Mouse (Mus musculus): ENCODE results near the gene Cacnb1. TPM values are rescaled to one million over a fixed set of nuclear protein-coding genes. Genes with fewer than 3 reads are reported as not detected.

The Cacnb1 gene
- polyA plus RNA-seq, 1 experiment: 5.2 TPM

- no peak for TF ChIP-seq CTCF (IDR thresholded peaks at IDR 0.05; ENCODE audit: low read depth, low read length)
- TF ChIP-seq POLR2A (IDR thresholded peaks at IDR 0.05; ENCODE audit: insufficient read depth, low read length): no peak
- TF ChIP-seq EP300 (IDR thresholded peaks at IDR 0.05; ENCODE audit: insufficient read depth, low read depth, low read length): no peak
- Histone ChIP-seq H3K27me3 (ENCODE audit: control insufficient read depth, insufficient read depth, low read length, poor library complexity, severe bottlenecking) (no peaks in the 10 kb centered on the region), H3K4me3 (ENCODE audit: low read depth, low read length) (no peak overlapping the region), H3K9ac (ENCODE audit: low read depth, poor library complexity, severe bottlenecking) (no peak overlapping the region), H3K4me1 (ENCODE audit: control insufficient read depth, insufficient read depth, low read length) (no peaks in the 10 kb centered on the region), H3K27ac (ENCODE audit: insufficient read depth, low read length) (no peak overlapping the region), H3K9me3 (replicated peaks; ENCODE audit: control insufficient read depth, insufficient read depth, low read length, poor library complexity, severe bottlenecking) (no peaks in the 10 kb centered on the region), H3K36me3 (ENCODE audit: control insufficient read depth, insufficient read depth, low read length, poor library complexity, severe bottlenecking) (no peaks in the 10 kb centered on the region; the same call in 1 of the 2 replicates)
Observed at GRCm38 (mm10) chr11:97971232-97971631, 51.6 kb downstream of the Cacnb1 start.

- Histone ChIP-seq H3K27me3 (ENCODE audit: control insufficient read depth, insufficient read depth, low read length, poor library complexity, severe bottlenecking) (no peaks in the 10 kb centered on the region), H3K9ac (ENCODE audit: low read depth, poor library complexity, severe bottlenecking) (no peak overlapping the region), H3K36me3 (ENCODE audit: control insufficient read depth, insufficient read depth, low read length, poor library complexity, severe bottlenecking) (no peaks in the 10 kb centered on the region; the same call in 1 of the 2 replicates), H3K27ac (ENCODE audit: insufficient read depth, low read length) (no peak overlapping the region), H3K4me1 (ENCODE audit: control insufficient read depth, insufficient read depth, low read length) (no peaks in the 10 kb centered on the region), H3K9me3 (replicated peaks; ENCODE audit: control insufficient read depth, insufficient read depth, low read length, poor library complexity, severe bottlenecking) (no peaks in the 10 kb centered on the region), H3K4me3 (ENCODE audit: low read depth, low read length) (no peak overlapping the region)
- no peak for TF ChIP-seq POLR2A (IDR thresholded peaks at IDR 0.05; ENCODE audit: insufficient read depth, low read length)
- TF ChIP-seq CTCF (IDR thresholded peaks at IDR 0.05; ENCODE audit: low read depth, low read length): no peak
- no peak for TF ChIP-seq EP300 (IDR thresholded peaks at IDR 0.05; ENCODE audit: insufficient read depth, low read depth, low read length)
Observed at GRCm38 (mm10) chr11:97970771-97971170, 52.1 kb downstream of the Cacnb1 start.

- Histone ChIP-seq H3K36me3 (ENCODE audit: control insufficient read depth, insufficient read depth, low read length, poor library complexity, severe bottlenecking) (no peaks in the 10 kb centered on the region; the same call in 1 of the 2 replicates), H3K4me3 (ENCODE audit: low read depth, low read length) (no peak overlapping the region), H3K27me3 (ENCODE audit: control insufficient read depth, insufficient read depth, low read length, poor library complexity, severe bottlenecking) (no peaks in the 10 kb centered on the region), H3K9me3 (replicated peaks; ENCODE audit: control insufficient read depth, insufficient read depth, low read length, poor library complexity, severe bottlenecking) (no peaks in the 10 kb centered on the region), H3K9ac (ENCODE audit: low read depth, poor library complexity, severe bottlenecking) (no peak overlapping the region), H3K4me1 (ENCODE audit: control insufficient read depth, insufficient read depth, low read length) (peaks cover 3% of the 10 kb centered on the region), H3K27ac (ENCODE audit: insufficient read depth, low read length) (no peak overlapping the region)
- TF ChIP-seq EP300 (IDR thresholded peaks at IDR 0.05; ENCODE audit: insufficient read depth, low read depth, low read length) (no peak), POLR2A (IDR thresholded peaks at IDR 0.05; ENCODE audit: insufficient read depth, low read length) (no peak), CTCF (IDR thresholded peaks at IDR 0.05; ENCODE audit: low read depth, low read length) (no peak)
Observed at GRCm38 (mm10) chr11:97968385-97968784, 54.4 kb downstream of the Cacnb1 start.

GRCm38 (mm10) chr11:97967114-97967513 is 55.7 kb downstream of the Cacnb1 start:
- H3K4me3 ChIP-seq (ENCODE audit: low read depth, low read length): no peak overlapping the region
- no peaks in the 10 kb centered on the region for H3K9me3 ChIP-seq (replicated peaks; ENCODE audit: control insufficient read depth, insufficient read depth, low read length, poor library complexity, severe bottlenecking)
- no peaks in the 10 kb centered on the region for H3K36me3 ChIP-seq (ENCODE audit: control insufficient read depth, insufficient read depth, low read length, poor library complexity, severe bottlenecking)
- H3K4me1 ChIP-seq (ENCODE audit: control insufficient read depth, insufficient read depth, low read length): peaks cover 3% of the 10 kb centered on the region
- no peak overlapping the region for H3K27ac ChIP-seq (ENCODE audit: insufficient read depth, low read length)
- TF ChIP-seq CTCF (IDR thresholded peaks at IDR 0.05; ENCODE audit: low read depth, low read length) (no peak), EP300 (IDR thresholded peaks at IDR 0.05; ENCODE audit: insufficient read depth, low read depth, low read length) (no peak), POLR2A (IDR thresholded peaks at IDR 0.05; ENCODE audit: insufficient read depth, low read length) (no peak)
- H3K27me3 ChIP-seq (ENCODE audit: control insufficient read depth, insufficient read depth, low read length, poor library complexity, severe bottlenecking): no peaks in the 10 kb centered on the region
- no peak overlapping the region for H3K9ac ChIP-seq (ENCODE audit: low read depth, poor library complexity, severe bottlenecking)

- no peak overlapping the region for H3K9ac ChIP-seq (ENCODE audit: low read depth, poor library complexity, severe bottlenecking)
- H3K27me3 ChIP-seq (ENCODE audit: control insufficient read depth, insufficient read depth, low read length, poor library complexity, severe bottlenecking): no peaks in the 10 kb centered on the region
- no peaks in the 10 kb centered on the region for H3K36me3 ChIP-seq (ENCODE audit: control insufficient read depth, insufficient read depth, low read length, poor library complexity, severe bottlenecking)
- no peaks in the 10 kb centered on the region for H3K9me3 ChIP-seq (replicated peaks; ENCODE audit: control insufficient read depth, insufficient read depth, low read length, poor library complexity, severe bottlenecking)
- TF ChIP-seq CTCF (IDR thresholded peaks at IDR 0.05; ENCODE audit: low read depth, low read length) (peak; percentile 69), EP300 (IDR thresholded peaks at IDR 0.05; ENCODE audit: insufficient read depth, low read depth, low read length) (no peak), POLR2A (IDR thresholded peaks at IDR 0.05; ENCODE audit: insufficient read depth, low read length) (no peak)
- H3K4me3 ChIP-seq (ENCODE audit: low read depth, low read length): no peak overlapping the region
- H3K27ac ChIP-seq (ENCODE audit: insufficient read depth, low read length): no peak overlapping the region
- peaks cover 12% of the 10 kb centered on the region for H3K4me1 ChIP-seq (ENCODE audit: control insufficient read depth, insufficient read depth, low read length)
Observed at GRCm38 (mm10) chr11:97960907-97961306, 61.9 kb downstream of the Cacnb1 start.

- Histone ChIP-seq H3K9me3 (replicated peaks; ENCODE audit: control insufficient read depth, insufficient read depth, low read length, poor library complexity, severe bottlenecking) (no peaks in the 10 kb centered on the region), H3K27me3 (ENCODE audit: control insufficient read depth, insufficient read depth, low read length, poor library complexity, severe bottlenecking) (no peaks in the 10 kb centered on the region), H3K36me3 (ENCODE audit: control insufficient read depth, insufficient read depth, low read length, poor library complexity, severe bottlenecking) (no peaks in the 10 kb centered on the region), H3K4me1 (ENCODE audit: control insufficient read depth, insufficient read depth, low read length) (peaks cover 12% of the 10 kb centered on the region), H3K4me3 (ENCODE audit: low read depth, low read length) (no peak overlapping the region), H3K9ac (ENCODE audit: low read depth, poor library complexity, severe bottlenecking) (no peak overlapping the region), H3K27ac (ENCODE audit: insufficient read depth, low read length) (no peak overlapping the region)
- TF ChIP-seq EP300 (IDR thresholded peaks at IDR 0.05; ENCODE audit: insufficient read depth, low read depth, low read length) (no peak), CTCF (IDR thresholded peaks at IDR 0.05; ENCODE audit: low read depth, low read length) (no peak), POLR2A (IDR thresholded peaks at IDR 0.05; ENCODE audit: insufficient read depth, low read length) (no peak)
Observed at GRCm38 (mm10) chr11:97959300-97959680, 63.5 kb downstream of the Cacnb1 start.

Data from ES-Bruce4 (cell line).